Mouse (Mus musculus): Measurements from ENCODE around the gene Rtp3. TPM values are rescaled to one million over a fixed set of nuclear protein-coding genes. Genes with fewer than 3 reads are reported as not detected.

Gene Rtp3
- polyA plus RNA-seq, 1 experiment from 2014 or later = not detected

GRCm38 (mm10) chr9:110965062-110965909 is 25.1 kb downstream of the Rtp3 start:
- Histone ChIP-seq H3K27me3 (ENCODE audit: control insufficient read depth, insufficient read depth, low read length) (no peaks in the 10 kb centered on the region), H3K4me3 (ENCODE audit: low read depth, low read length) (no peak overlapping the region), H3K9me3 (ENCODE audit: control insufficient read depth, low read depth, low read length) (no peaks in the 10 kb centered on the region), H3K27ac (ENCODE audit: low read length) (no peak overlapping the region), H3K4me2 (replicated peaks; ENCODE audit: low read depth, low read length) (no peak overlapping the region), H3K4me1 (ENCODE audit: control insufficient read depth, insufficient read depth, low read length) (no peaks in the 10 kb centered on the region), H3K9ac (replicated peaks; ENCODE audit: low read depth, low read length) (no peak overlapping the region), H3K36me3 (ENCODE audit: control insufficient read depth, insufficient read depth, low read length) (no peaks in the 10 kb centered on the region)
- no peak for ATAC-seq (ENCODE audit: insufficient number of reproducible peaks, insufficient read depth, low FRiP score, low read depth)
- WGBS = 89% methylated on average over 22 of the region's 22 CpGs

DNA sequence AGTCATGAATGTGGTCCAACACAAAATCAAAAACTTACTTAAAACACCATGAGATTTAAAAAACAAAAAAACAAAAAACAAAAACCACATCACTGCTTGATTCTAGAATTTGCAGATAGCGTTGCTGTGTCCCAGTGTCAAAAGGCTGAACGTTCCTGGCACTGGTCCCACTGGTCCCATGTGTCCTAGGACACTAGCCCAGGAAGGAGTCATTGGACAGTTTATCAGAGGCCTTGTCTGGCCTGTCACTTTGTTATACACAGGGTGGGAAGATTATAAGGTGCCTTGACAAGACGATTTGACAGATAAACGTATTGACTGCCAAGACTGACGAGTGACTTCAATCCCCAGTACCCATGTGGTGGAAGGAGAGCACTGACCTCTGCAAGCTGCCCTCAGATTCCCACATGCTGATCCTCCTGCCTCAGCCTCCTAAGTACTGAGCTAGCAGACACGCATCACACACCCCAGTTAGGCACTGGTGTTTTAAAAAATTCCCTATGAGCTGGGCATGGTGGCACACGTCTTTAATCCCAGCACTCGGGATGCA is 26.7 kb downstream of the Rtp3 start:
- ATAC-seq (ENCODE audit: insufficient number of reproducible peaks, insufficient read depth, low FRiP score, low read depth) = no peak

DNA sequence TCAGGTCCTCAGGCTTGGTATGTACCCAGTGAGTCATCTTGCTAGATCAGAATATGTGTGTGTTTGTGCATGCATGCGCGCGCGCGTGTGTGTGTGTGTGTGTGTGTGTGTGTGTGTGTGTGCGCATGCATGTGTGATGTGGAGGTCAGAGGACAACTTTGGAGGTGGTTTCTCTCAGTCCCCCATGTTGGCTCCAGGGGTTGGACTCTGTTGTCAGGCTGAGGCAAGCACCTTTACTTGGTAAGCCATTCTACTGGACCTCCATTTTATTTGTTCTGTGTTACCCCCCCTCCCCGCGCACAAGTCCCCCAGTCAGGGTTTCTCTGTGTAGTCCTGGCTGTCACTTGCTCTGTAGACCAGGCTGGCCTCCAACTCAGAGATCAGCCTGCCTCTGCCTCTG is 29.0 kb downstream of the Rtp3 start:
- no peaks in the 10 kb centered on the region for H3K4me1 ChIP-seq (ENCODE audit: control insufficient read depth, insufficient read depth, low read length)
- no peaks in the 10 kb centered on the region for H3K36me3 ChIP-seq (ENCODE audit: control insufficient read depth, insufficient read depth, low read length)
- H3K9ac ChIP-seq (replicated peaks; ENCODE audit: low read depth, low read length) = no peak overlapping the region
- H3K4me3 ChIP-seq (ENCODE audit: low read depth, low read length) = no peak overlapping the region
- 97% methylated on average over 8 of the region's 8 CpGs for WGBS
- H3K9me3 ChIP-seq (ENCODE audit: control insufficient read depth, low read depth, low read length) = no peaks in the 10 kb centered on the region
- no peak overlapping the region for H3K4me2 ChIP-seq (replicated peaks; ENCODE audit: low read depth, low read length)
- no peak for ATAC-seq (ENCODE audit: insufficient number of reproducible peaks, insufficient read depth, low FRiP score, low read depth)
- H3K27ac ChIP-seq (ENCODE audit: low read length) = no peak overlapping the region
- no peaks in the 10 kb centered on the region for H3K27me3 ChIP-seq (ENCODE audit: control insufficient read depth, insufficient read depth, low read length)

More for the DNA sequence above, 26.7 kb downstream of the Rtp3 start:
- Histone ChIP-seq H3K4me2 (replicated peaks; ENCODE audit: low read depth, low read length) (no peak overlapping the region), H3K36me3 (ENCODE audit: control insufficient read depth, insufficient read depth, low read length) (no peaks in the 10 kb centered on the region), H3K9ac (replicated peaks; ENCODE audit: low read depth, low read length) (no peak overlapping the region), H3K27me3 (ENCODE audit: control insufficient read depth, insufficient read depth, low read length) (no peaks in the 10 kb centered on the region), H3K4me1 (ENCODE audit: control insufficient read depth, insufficient read depth, low read length) (no peaks in the 10 kb centered on the region), H3K4me3 (ENCODE audit: low read depth, low read length) (no peak overlapping the region), H3K27ac (ENCODE audit: low read length) (no peak overlapping the region), H3K9me3 (ENCODE audit: control insufficient read depth, low read depth, low read length) (no peaks in the 10 kb centered on the region)
- WGBS = 90% methylated on average over 8 of the region's 8 CpGs

GRCm38 (mm10) chr9:110960230-110961149 is 29.9 kb downstream of the Rtp3 start:
- Histone ChIP-seq H3K36me3 (ENCODE audit: control insufficient read depth, insufficient read depth, low read length) (no peaks in the 10 kb centered on the region), H3K9ac (replicated peaks; ENCODE audit: low read depth, low read length) (no peak overlapping the region), H3K27ac (ENCODE audit: low read length) (no peak overlapping the region), H3K27me3 (ENCODE audit: control insufficient read depth, insufficient read depth, low read length) (no peaks in the 10 kb centered on the region), H3K9me3 (ENCODE audit: control insufficient read depth, low read depth, low read length) (no peaks in the 10 kb centered on the region), H3K4me2 (replicated peaks; ENCODE audit: low read depth, low read length) (no peak overlapping the region), H3K4me1 (ENCODE audit: control insufficient read depth, insufficient read depth, low read length) (no peaks in the 10 kb centered on the region), H3K4me3 (ENCODE audit: low read depth, low read length) (no peak overlapping the region)
- no peak for ATAC-seq (ENCODE audit: insufficient number of reproducible peaks, insufficient read depth, low FRiP score, low read depth)
- WGBS = 78% methylated on average over 13 of the region's 13 CpGs

- H3K4me2 ChIP-seq (replicated peaks; ENCODE audit: low read depth, low read length) = no peak overlapping the region
- no peak overlapping the region for H3K4me3 ChIP-seq (ENCODE audit: low read depth, low read length)
- no peak overlapping the region for H3K9ac ChIP-seq (replicated peaks; ENCODE audit: low read depth, low read length)
- ATAC-seq (ENCODE audit: insufficient number of reproducible peaks, insufficient read depth, low FRiP score, low read depth) = no peak
- no peaks in the 10 kb centered on the region for H3K9me3 ChIP-seq (ENCODE audit: control insufficient read depth, low read depth, low read length)
- H3K27me3 ChIP-seq (ENCODE audit: control insufficient read depth, insufficient read depth, low read length) = no peaks in the 10 kb centered on the region
- WGBS = 77% methylated on average over 5 of the region's 5 CpGs
- H3K27ac ChIP-seq (ENCODE audit: low read length) = no peak overlapping the region
- no peaks in the 10 kb centered on the region for H3K36me3 ChIP-seq (ENCODE audit: control insufficient read depth, insufficient read depth, low read length)
- no peaks in the 10 kb centered on the region for H3K4me1 ChIP-seq (ENCODE audit: control insufficient read depth, insufficient read depth, low read length)
Observed at GRCm38 (mm10) chr9:110959669-110960068, 30.7 kb downstream of the Rtp3 start.

DNA sequence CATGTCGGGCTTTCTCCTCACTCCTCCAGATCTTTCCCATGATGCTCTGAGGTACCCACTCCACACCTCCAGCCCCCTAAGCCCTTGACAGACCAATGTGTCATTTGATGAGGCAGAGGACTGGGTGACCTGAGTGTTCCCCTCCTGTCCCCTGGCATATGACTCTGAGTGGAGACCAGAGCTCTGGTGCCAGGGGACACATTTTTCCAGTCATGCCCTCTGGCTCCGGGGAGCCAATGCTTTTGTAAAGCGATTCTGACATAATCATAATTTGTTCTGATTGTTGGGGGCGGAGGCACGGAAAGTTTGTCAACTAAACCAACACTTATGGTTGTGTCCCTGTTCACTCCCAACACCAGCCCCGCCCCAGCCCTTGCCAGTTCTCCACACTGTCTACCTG is 34.4 kb downstream of the Rtp3 start:
- no peak overlapping the region for H3K4me3 ChIP-seq (ENCODE audit: low read depth, low read length)
- no peaks in the 10 kb centered on the region for H3K36me3 ChIP-seq (ENCODE audit: control insufficient read depth, insufficient read depth, low read length)
- H3K4me2 ChIP-seq (replicated peaks; ENCODE audit: low read depth, low read length) = no peak overlapping the region
- no peak overlapping the region for H3K9ac ChIP-seq (replicated peaks; ENCODE audit: low read depth, low read length)
- WGBS = 82% methylated on average over 6 of the region's 6 CpGs
- ATAC-seq (ENCODE audit: insufficient number of reproducible peaks, insufficient read depth, low FRiP score, low read depth) = no peak
- no peaks in the 10 kb centered on the region for H3K9me3 ChIP-seq (ENCODE audit: control insufficient read depth, low read depth, low read length)
- no peak overlapping the region for H3K27ac ChIP-seq (ENCODE audit: low read length)
- H3K4me1 ChIP-seq (ENCODE audit: control insufficient read depth, insufficient read depth, low read length) = no peaks in the 10 kb centered on the region
- H3K27me3 ChIP-seq (ENCODE audit: control insufficient read depth, insufficient read depth, low read length) = no peaks in the 10 kb centered on the region

DNA sequence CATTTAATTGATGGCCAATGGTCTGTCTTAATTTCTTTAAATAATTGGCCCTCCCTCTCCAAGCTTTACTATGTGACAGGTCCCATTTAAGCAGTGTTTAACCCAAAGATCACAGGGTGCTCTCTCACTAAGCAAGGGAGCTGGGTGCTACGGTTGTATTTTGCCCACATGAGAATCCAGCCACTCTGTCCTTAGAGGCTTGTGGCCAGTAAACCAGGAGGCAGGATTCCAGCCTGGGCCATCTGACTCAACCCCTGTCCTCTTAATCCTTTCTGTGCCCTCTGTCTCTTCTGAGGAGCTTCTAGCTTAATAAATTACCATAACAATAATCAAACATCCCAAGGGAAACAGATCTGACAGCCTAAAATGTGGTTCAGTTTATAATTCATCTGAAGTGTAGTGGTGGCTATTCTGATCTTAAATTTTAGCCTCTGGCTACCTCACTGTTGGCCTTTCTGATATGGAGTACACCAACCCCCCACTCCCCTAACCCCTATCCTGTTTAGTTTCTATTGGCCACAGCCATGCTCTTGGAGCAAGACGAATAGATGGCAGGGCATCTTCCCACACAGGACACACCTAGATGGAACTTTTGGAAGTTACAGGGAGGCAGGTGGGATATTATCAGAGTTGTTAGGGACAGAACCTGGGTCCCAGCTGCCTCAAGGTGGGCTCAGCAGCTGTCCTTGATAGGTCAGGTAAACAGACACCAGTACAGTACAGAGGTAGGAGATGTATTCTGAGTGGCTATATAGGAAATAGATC is 35.5 kb downstream of the Rtp3 start:
- no peak overlapping the region for H3K9ac ChIP-seq (replicated peaks; ENCODE audit: low read depth, low read length)
- no peaks in the 10 kb centered on the region for H3K36me3 ChIP-seq (ENCODE audit: control insufficient read depth, insufficient read depth, low read length)
- H3K4me2 ChIP-seq (replicated peaks; ENCODE audit: low read depth, low read length) = no peak overlapping the region
- no peaks in the 10 kb centered on the region for H3K27me3 ChIP-seq (ENCODE audit: control insufficient read depth, insufficient read depth, low read length)
- 40% methylated on average over 2 of the region's 2 CpGs for WGBS
- no peaks in the 10 kb centered on the region for H3K4me1 ChIP-seq (ENCODE audit: control insufficient read depth, insufficient read depth, low read length)
- no peak overlapping the region for H3K27ac ChIP-seq (ENCODE audit: low read length)
- no peak for ATAC-seq (ENCODE audit: insufficient number of reproducible peaks, insufficient read depth, low FRiP score, low read depth)
- H3K4me3 ChIP-seq (ENCODE audit: low read depth, low read length) = no peak overlapping the region
- no peaks in the 10 kb centered on the region for H3K9me3 ChIP-seq (ENCODE audit: control insufficient read depth, low read depth, low read length)

Data from stomach, embryonic 14.5 days (tissue).